Mouse (Mus musculus) lung, adult 2 months (tissue): Measurements from ENCODE around the gene Rhbdf2. TPM values are rescaled to one million over a fixed set of nuclear protein-coding genes. Genes with fewer than 3 reads are reported as not detected.

Experiments
- DNase-seq: peaks from one replicate; pipeline ENCODE4 v3.0.0; 2022
- H3K4me1 ChIP-seq: fragments of 200-500 bp; 2 replicates; pipeline ENCODE4 v1.6.1; 2011; ENCODE audit warnings: low read length; ENCODE audit not compliant: control insufficient read depth, insufficient read depth
- H3K4me3 ChIP-seq: fragments of 200-500 bp; replicated peaks from 2 replicates; pipeline ENCODE3; 2011; ENCODE audit warnings: low read depth, mild to moderate bottlenecking, control low read depth, low read length; ENCODE audit errors: extremely low read depth
- CTCF ChIP-seq: fragments of 200-500 bp; IDR thresholded peaks from 2 replicates; pipeline ENCODE4 v1.5.1; 2011; ENCODE audit warnings: mild to moderate bottlenecking, low read length, control low read depth; ENCODE audit not compliant: insufficient read depth
- POLR2A ChIP-seq: fragments of 200-500 bp; IDR thresholded peaks from 2 replicates; pipeline ENCODE4 v1.6.1; 2011; ENCODE audit warnings: low read depth, mild to moderate bottlenecking, control low read depth, low read length, borderline replicate concordance; ENCODE audit errors: extremely low read depth
- WGBS: fragments of 180-500 bp; shearing (Covaris S2); methylation state at CpG from one replicate; pipeline ENCODE4 v1.1.7; 2018; 5-methylcytosine and 5-hydroxymethylcytosine counted together
- polyA plus RNA-seq: library from polyadenylated mRNA; depleted of rRNA; stranded (reverse); fragments of >200 nt; gene quantifications from 2 replicates; pipeline ENCODE4 v1.2.3, GENCODE M21; 2012

The Rhbdf2 gene
- polyA plus RNA-seq, 1 experiment = 82.2 TPM

- 52% methylated on average over 12 of the region's 12 CpGs for WGBS
- TF ChIP-seq CTCF = no peak
- no peak for TF ChIP-seq POLR2A
- H3K4me3 ChIP-seq = no peak overlapping the region
- no peak for DNase-seq
- no peaks in the 10 kb centered on the region for H3K4me1 ChIP-seq
Observed at GRCm38 (mm10) chr11:116630171-116630965, 3.5 kb upstream of the Rhbdf2 start.

GRCm38 (mm10) chr11:116629472-116629871 is 2.7 kb upstream of the Rhbdf2 start:
- Histone ChIP-seq H3K4me3 (no peak overlapping the region), H3K4me1 (peaks cover under 1% of the 10 kb centered on the region)
- no peak for DNase-seq
- TF ChIP-seq POLR2A = no peak
- no peak for TF ChIP-seq CTCF
- WGBS = 85% methylated on average over 6 of the region's 6 CpGs

- DNase-seq = peak; percentile 86
- TF ChIP-seq CTCF (peak; percentile 88), POLR2A (no peak)
- H3K4me1 ChIP-seq = peaks cover 4% of the 10 kb centered on the region
- H3K4me3 ChIP-seq = no peak overlapping the region
- WGBS = 53% methylated on average over 9 of the region's 9 CpGs
Observed at GRCm38 (mm10) chr11:116628712-116629111, 1.9 kb upstream of the Rhbdf2 start.

DNA sequence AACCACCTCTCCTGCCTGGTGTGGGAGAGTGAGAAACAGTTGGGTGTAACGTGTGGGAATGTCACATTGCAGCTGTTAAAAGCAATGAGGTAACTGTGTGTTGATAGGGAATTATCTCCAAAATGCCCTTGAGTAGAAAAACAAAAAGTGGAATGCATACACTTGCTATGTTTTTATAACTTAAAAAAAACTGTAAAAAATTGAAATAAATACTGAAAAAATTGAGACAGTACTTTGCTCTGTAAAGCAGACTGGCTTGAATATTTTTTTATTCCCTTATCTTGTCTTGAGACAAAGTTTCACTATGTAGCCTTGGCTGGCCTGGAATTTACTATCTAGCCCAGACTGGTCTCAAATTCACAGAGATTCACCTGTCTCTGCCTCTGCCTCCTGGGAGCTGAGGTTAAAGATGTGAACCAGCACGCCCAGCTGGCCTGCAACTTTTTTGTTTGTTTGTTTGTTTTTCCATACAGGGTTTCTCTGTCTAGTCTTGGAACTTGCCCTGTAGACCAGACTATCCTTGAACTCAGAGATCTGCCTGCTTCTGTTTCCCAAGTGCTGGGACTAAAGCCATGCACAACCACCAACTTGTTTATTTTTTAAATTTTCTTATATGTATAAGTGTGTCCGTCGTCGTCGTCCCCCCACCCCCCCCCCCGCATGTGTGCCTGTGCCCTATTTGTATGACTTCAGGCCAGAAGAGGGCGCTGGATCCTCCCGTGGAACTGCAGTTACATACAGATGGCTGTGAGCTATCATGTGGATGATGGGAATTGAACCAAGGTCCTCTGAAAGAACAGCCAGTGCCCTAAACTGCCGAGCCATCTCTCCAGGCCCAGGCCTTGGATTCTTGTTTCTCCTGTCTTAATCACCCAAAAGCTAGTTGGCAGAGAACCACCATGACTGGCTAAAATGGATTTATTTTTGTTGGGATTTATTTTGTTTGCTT is 527 bp upstream of the Rhbdf2 start:
- TF ChIP-seq POLR2A (no peak), CTCF (peak; percentile 46)
- H3K4me1 ChIP-seq = peaks cover 13% of the 10 kb centered on the region
- DNase-seq = no peak
- H3K4me3 ChIP-seq = no peak overlapping the region
- WGBS = 43% methylated on average over 10 of the region's 10 CpGs

GRCm38 (mm10) chr11:116625081-116626000 is 1.5 kb downstream of the Rhbdf2 start:
- DNase-seq = peak; percentile 54
- TF ChIP-seq CTCF = peak; percentile 64
- no peak for TF ChIP-seq POLR2A
- 79% methylated on average over 17 of the region's 17 CpGs for WGBS

GRCm38 (mm10) chr11:116624131-116624832 is 2.5 kb downstream of the Rhbdf2 start:
- peak overlapping the region; percentile 83 for H3K4me3 ChIP-seq
- H3K4me1 ChIP-seq = peaks cover 41% of the 10 kb centered on the region
- peak; percentile 86 for DNase-seq
- TF ChIP-seq CTCF = no peak
- peak; percentile 62; the same call in 1 of the 2 replicates for TF ChIP-seq POLR2A
- 15% methylated on average over 42 of the region's 42 CpGs for WGBS

More at GRCm38 (mm10) chr11:116625081-116626000, 1.5 kb downstream of the Rhbdf2 start:
- Histone ChIP-seq H3K4me1 (peaks cover 31% of the 10 kb centered on the region), H3K4me3 (no peak overlapping the region)

DNA sequence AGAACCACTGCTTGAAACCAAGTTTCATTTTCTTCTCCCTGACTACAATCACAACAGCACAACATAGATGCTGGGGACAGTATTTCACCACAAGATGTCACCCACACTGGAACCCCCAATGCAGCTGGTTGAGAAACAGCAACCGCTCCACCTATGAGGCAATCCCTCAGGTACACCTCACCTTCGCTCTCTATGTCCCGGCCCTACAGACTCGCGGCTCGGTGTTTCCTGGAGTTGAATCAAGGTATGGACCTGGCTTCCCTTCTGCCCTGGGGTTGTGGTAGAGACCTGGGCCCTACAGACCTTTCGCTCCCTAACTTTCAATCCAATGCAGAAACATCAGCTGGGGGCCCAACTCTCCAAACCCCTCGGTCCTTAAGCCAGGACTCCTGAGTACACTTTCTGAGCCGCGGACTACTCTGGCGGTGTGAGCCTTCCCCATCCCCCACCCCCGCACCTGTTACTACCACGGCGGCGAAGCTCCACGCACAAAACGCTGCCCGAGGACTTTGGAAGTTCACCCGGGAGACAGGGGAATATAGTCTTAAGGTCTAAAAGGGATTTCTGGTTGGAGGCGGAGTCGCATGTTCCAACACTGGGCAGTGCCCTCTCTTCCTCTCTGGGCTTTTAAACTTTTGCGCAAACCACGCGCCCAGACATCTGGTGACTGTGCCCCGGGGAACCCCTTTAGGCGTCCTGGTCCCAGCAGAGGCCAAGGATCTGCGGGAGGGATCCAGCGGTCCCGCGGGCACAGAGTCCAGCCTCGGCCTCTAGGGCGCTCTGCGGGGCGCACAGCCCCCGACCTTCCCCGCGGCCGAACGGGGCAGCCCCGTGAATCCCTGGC is 3.3 kb downstream of the Rhbdf2 start:
- WGBS = 8% methylated on average over 40 of the region's 40 CpGs
- Histone ChIP-seq H3K4me1 (peaks cover 48% of the 10 kb centered on the region), H3K4me3 (peak overlapping the region; percentile 83)
- TF ChIP-seq POLR2A (no peak), CTCF (no peak)
- peak; percentile 54 for DNase-seq
